Mouse (Mus musculus) liver, postnatal 0 days (tissue): ENCODE measurements around the gene H3f3b.

Experiments
- CTCF ChIP-seq: sonication (generic); IDR thresholded peaks from 2 replicates; pipeline ENCODE4 v1.5.1; 2016; ENCODE audit warnings: antibody characterized with exemption, low read depth
- EP300 ChIP-seq: IDR thresholded peaks from 2 replicates; pipeline ENCODE4 v1.6.1; 2016; ENCODE audit warnings: antibody characterized with exemption, low read depth, mild to moderate bottlenecking

DNA sequence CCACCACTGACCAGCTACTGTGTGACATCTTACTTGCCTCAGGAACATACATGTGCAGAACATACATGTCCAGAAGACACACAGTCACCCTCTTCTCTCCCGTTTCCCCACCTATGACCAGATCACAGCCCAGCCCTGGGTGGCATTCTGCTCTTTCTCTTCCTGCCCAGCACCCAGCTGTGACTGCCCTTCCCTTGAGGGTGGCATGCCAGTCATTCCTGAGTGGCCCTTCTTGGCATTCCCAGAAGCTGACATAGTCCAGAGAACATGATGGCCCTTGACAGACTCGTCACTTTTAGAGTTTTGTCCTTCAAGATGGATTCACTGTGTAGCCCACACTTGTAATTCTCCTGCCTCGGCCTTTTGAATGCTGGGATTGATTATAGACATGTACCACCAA lies 44.8 kb upstream of the H3f3b start:
- TF ChIP-seq CTCF (no peak), EP300 (no peak)
